Mouse (Mus musculus) ES-E14 (cell line): Measurements from ENCODE around the gene Ms4a15. TPM values are rescaled to one million over a fixed set of nuclear protein-coding genes. Genes with fewer than 3 reads are reported as not detected.

Experiments used
- DNase-seq: peaks from one replicate; pipeline ENCODE4 v3.0.0-alpha.2; 2013; ENCODE audit warnings: low read depth, low spot score
- H3K27ac ChIP-seq: 2 replicates; pipeline ENCODE4 v1.5.1; 2012; ENCODE audit warnings: low read depth, mild to moderate bottlenecking, low read length, moderate library complexity, mixed read lengths; ENCODE audit not compliant: poor library complexity, insufficient read depth, severe bottlenecking
- H3K36me3 ChIP-seq: 2 replicates; pipeline ENCODE4 v1.6.1; 2012; ENCODE audit warnings: mild to moderate bottlenecking, low read length, moderate library complexity, mixed read lengths; ENCODE audit not compliant: control insufficient read depth, poor library complexity, insufficient read depth, severe bottlenecking
- H3K4me1 ChIP-seq, 2 experiments: fragments of 150-350 bp in 1 of 2; sonication (generic) in 1 of 2; 2 replicates each; pipeline ENCODE4 v1.6.1; 2012; ENCODE audit warnings: low read length in 2 of 2, mild to moderate bottlenecking in 1 of 2, mixed read lengths in 1 of 2; ENCODE audit not compliant: control insufficient read depth in 2 of 2, insufficient read depth in 2 of 2, poor library complexity in 1 of 2
- H3K4me3 ChIP-seq, 2 experiments: fragments of 150-350 bp in 1 of 2; sonication (generic) in 1 of 2; 2 replicates each; pipeline ENCODE4 v1.5.1; 2012; ENCODE audit warnings: low read length in 2 of 2, low read depth in 1 of 2, mild to moderate bottlenecking in 1 of 2, mixed read lengths in 1 of 2; ENCODE audit not compliant: insufficient read depth in 1 of 2, poor library complexity in 1 of 2, severe bottlenecking in 1 of 2
- H3K9ac ChIP-seq: 2 replicates; pipeline ENCODE4 v1.6.1; 2012; ENCODE audit warnings: low read depth, mild to moderate bottlenecking, low read length, mixed read lengths; ENCODE audit not compliant: poor library complexity, insufficient read depth, severe bottlenecking
- H3K9me3 ChIP-seq: fragments of 150-350 bp; sonication (generic); 2 replicates; pipeline ENCODE4 v1.6.1; 2012; ENCODE audit warnings: low read depth, mild to moderate bottlenecking, low read length; ENCODE audit not compliant: control insufficient read depth, insufficient read depth
- CHD2 ChIP-seq: IDR thresholded peaks from 2 replicates; pipeline ENCODE4 v1.6.1; 2014; ENCODE audit warnings: mild to moderate bottlenecking, low read depth, low read length, inconsistent platforms
- HCFC1 ChIP-seq: IDR thresholded peaks from 2 replicates; pipeline ENCODE4 v1.6.1; 2012; ENCODE audit warnings: low read length, inconsistent platforms, borderline replicate concordance; ENCODE audit not compliant: insufficient read depth
- MAFK ChIP-seq: IDR thresholded peaks from 2 replicates; pipeline ENCODE4 v1.6.1; 2014; ENCODE audit warnings: mild to moderate bottlenecking, low read depth, low read length, inconsistent platforms; ENCODE audit not compliant: insufficient read depth
- ZC3H11A ChIP-seq: IDR thresholded peaks from 2 replicates; pipeline ENCODE4 v1.6.1; 2012; ENCODE audit warnings: low read depth, mild to moderate bottlenecking, inconsistent platforms, low read length, borderline replicate concordance
- ZNF384 ChIP-seq: IDR thresholded peaks from 2 replicates; pipeline ENCODE4 v1.6.1; 2012; ENCODE audit warnings: low read depth, low read length, inconsistent platforms
- in situ Hi-C, 2 experiments: fragments of 600-800 bp; cut with MboI; formaldehyde crosslinking; loops; one replicate each; pipeline ENCODE4 v1.15.1; 2025; ENCODE audit warnings: low sequenced_read_pairs in 2 of 2, inconsistent platforms in 1 of 2; ENCODE audit not compliant: unreplicated experiment in 2 of 2
- total RNA-seq: library from RNA; depleted of rRNA; stranded (reverse); fragments of 300-350 nt; gene quantifications from 2 replicates; pipeline ENCODE4 v1.2.3, GENCODE M21; 2012

Ms4a15 gene
- total RNA-seq, 1 experiment = not detected

GRCm38 (mm10) chr19:10973187-10973586 is 19.9 kb downstream of the Ms4a15 start:
- DNase-seq = no peak
- H3K27ac ChIP-seq = peak overlapping the region; percentile 93
- H3K4me3 ChIP-seq = no peak overlapping the region
- TF ChIP-seq HCFC1 = no peak
- no peak for TF ChIP-seq CHD2
- TF ChIP-seq MAFK = no peak
- no peak for TF ChIP-seq ZNF384
- no peak for TF ChIP-seq ZC3H11A
- H3K9me3 ChIP-seq = no peaks in the 10 kb centered on the region
- peaks cover 12 to 18% of the 10 kb centered on the region in 2 experiments for H3K4me1 ChIP-seq
- in situ Hi-C loops = loop anchor here in 1 of 2 experiments (25.0 kb wide), 1 partner anchor 261 kb away; no protein-coding TSS in a partner anchor
- H3K36me3 ChIP-seq = no peaks in the 10 kb centered on the region
- no peak overlapping the region for H3K9ac ChIP-seq

- Histone ChIP-seq H3K4me1 (peaks cover 12 to 18% of the 10 kb centered on the region in 2 experiments), H3K36me3 (no peaks in the 10 kb centered on the region), H3K27ac (peak overlapping the region; percentile 93), H3K9ac (no peak overlapping the region), H3K9me3 (no peaks in the 10 kb centered on the region), H3K4me3 (no peak overlapping the region)
- peak; percentile 95 for DNase-seq
- in situ Hi-C loops = loop anchor here in 1 of 2 experiments (25.0 kb wide), 1 partner anchor 260 kb away; no protein-coding TSS in a partner anchor
- TF ChIP-seq MAFK (peak; percentile 90), HCFC1 (0 out of 2 replicates have a peak, but pooled peaks have one; percentile 44), CHD2 (peak; percentile 63), ZNF384 (no peak), ZC3H11A (no peak)
Measured at GRCm38 (mm10) chr19:10972660-10973059, 20.4 kb downstream of the Ms4a15 start.

GRCm38 (mm10) chr19:10970457-10970856 is 22.6 kb downstream of the Ms4a15 start:
- Histone ChIP-seq H3K36me3 (no peaks in the 10 kb centered on the region), H3K4me1 (peaks cover 12 to 15% of the 10 kb centered on the region in 2 experiments), H3K4me3 (no peak overlapping the region), H3K9ac (no peak overlapping the region), H3K27ac (no peak overlapping the region), H3K9me3 (no peaks in the 10 kb centered on the region)
- in situ Hi-C loops = loop anchor here in 1 of 2 experiments (25.0 kb wide), 1 partner anchor 258 kb away; no protein-coding TSS in a partner anchor
- no peak for DNase-seq
- TF ChIP-seq ZC3H11A = no peak
- TF ChIP-seq MAFK = no peak
- TF ChIP-seq HCFC1 = no peak
- no peak for TF ChIP-seq CHD2
- no peak for TF ChIP-seq ZNF384

GRCm38 (mm10) chr19:10968578-10968977 is 24.5 kb downstream of the Ms4a15 start:
- Histone ChIP-seq H3K27ac (no peak overlapping the region; the same call in 1 of the 2 replicates), H3K9me3 (no peaks in the 10 kb centered on the region), H3K4me3 (no peak overlapping the region), H3K4me1 (peaks cover 5 to 9% of the 10 kb centered on the region in 2 experiments), H3K36me3 (no peaks in the 10 kb centered on the region), H3K9ac (no peak overlapping the region)
- TF ChIP-seq ZC3H11A (no peak), HCFC1 (no peak), MAFK (no peak), CHD2 (no peak), ZNF384 (no peak)
- no peak for DNase-seq
- in situ Hi-C loops = loop anchor here in 1 of 2 experiments (25.0 kb wide), 1 partner anchor 256 kb away; no protein-coding TSS in a partner anchor

- Histone ChIP-seq H3K4me3 (no peak overlapping the region), H3K9ac (no peak overlapping the region), H3K36me3 (no peaks in the 10 kb centered on the region), H3K27ac (no peak overlapping the region), H3K9me3 (no peaks in the 10 kb centered on the region), H3K4me1 (no peaks in the 10 kb centered on the region)
- in situ Hi-C loops = loop anchor here in 1 of 2 experiments (25.0 kb wide), 1 partner anchor 253 kb away; no protein-coding TSS in a partner anchor
- no peak for DNase-seq
- TF ChIP-seq ZNF384 (no peak), HCFC1 (no peak), MAFK (no peak), CHD2 (no peak), ZC3H11A (no peak)
Measured at GRCm38 (mm10) chr19:10965721-10966120, 27.3 kb downstream of the Ms4a15 start.
